In the genomic region with DNA sequence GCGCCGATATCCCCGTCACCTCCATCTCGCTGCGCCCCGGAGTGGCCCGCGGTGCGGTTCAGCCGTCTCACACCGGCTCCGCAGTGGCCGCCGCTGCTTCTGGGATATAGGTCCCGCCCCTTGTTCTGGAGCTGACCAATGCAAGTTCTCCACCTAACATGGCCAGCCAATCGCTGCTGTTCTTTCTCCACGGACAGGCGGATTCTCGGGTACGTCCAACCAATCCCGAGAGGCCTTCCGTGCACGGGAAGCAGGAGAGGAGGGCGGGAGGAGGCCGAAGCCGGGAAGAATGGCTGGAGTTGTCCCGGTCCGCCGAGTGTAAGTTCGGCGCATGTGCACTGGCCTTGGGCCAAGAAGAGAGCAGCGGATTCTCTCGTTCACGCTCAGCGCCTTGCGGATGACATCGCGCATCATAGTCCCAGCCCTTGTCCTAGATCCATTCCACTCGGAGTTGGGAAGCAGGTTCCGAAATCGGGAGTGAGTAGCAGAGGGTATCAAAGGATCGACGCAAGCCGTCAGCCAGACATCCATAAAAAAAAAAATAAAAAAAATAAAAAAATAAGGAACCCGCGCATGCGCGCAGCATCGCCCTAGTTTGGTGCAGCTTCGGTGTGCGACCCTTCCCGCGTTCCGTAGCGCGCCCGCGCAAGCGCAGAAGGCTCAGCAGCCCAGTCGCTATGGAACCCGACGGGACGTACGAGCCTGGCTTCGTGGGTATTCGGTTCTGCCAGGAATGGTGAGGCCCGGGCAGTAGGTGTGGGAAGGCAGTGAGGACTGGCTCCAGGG, we compare ENCODE assay signal across 1 mouse cellular context.
TF ChIP-seq lines count a peak whose summit lies in the region.

A gene (plus strand): TSS at position 280 of the 786 bp plus-strand sequence.
A gene (minus strand): TSS at position 604 of the 786 bp plus-strand sequence.

TF ChIP-seq in myocyte, 11 proteins besides CTCF, POLR2A, EP300 and RAD21 (continued from another document):
- TF ChIP-seq SRF (IDR thresholded peaks at IDR 0.05; ENCODE audit: control insufficient read depth, insufficient read length, low read depth): peak; percentile 28
